Mouse (Mus musculus) spleen, adult 2 months (tissue): ENCODE measurements around the gene Vdac1. TPM values are rescaled to one million over a fixed set of nuclear protein-coding genes. Genes with fewer than 3 reads are reported as not detected.

ENCODE experiments used
- DNase-seq, 2 experiments: peaks; one replicate each; pipeline versions ENCODE4 v3.0.0 to v3.0.0-alpha.2; 2012 to 2021; ENCODE audit warnings: low spot score in 2 of 2, low read depth in 1 of 2
- H3K27ac ChIP-seq: fragments of 200-500 bp; 2 replicates; pipeline ENCODE4 v1.5.1; 2012; ENCODE audit warnings: low read length, inconsistent platforms; ENCODE audit not compliant: insufficient read depth
- H3K27me3 ChIP-seq: fragments of 200-500 bp; 2 replicates; pipeline ENCODE4 v1.6.1; 2012; ENCODE audit warnings: mild to moderate bottlenecking, moderate library complexity, low read length, inconsistent platforms; ENCODE audit not compliant: control insufficient read depth, insufficient read depth
- H3K36me3 ChIP-seq: fragments of 200-500 bp; 2 replicates; pipeline ENCODE4 v1.6.1; 2012; ENCODE audit warnings: mild to moderate bottlenecking, low read length, inconsistent platforms; ENCODE audit not compliant: control insufficient read depth, insufficient read depth
- H3K4me1 ChIP-seq: fragments of 200-500 bp; 2 replicates; pipeline ENCODE4 v1.6.1; 2011; ENCODE audit warnings: inconsistent platforms; ENCODE audit not compliant: control insufficient read depth, insufficient read depth, insufficient read length
- H3K4me3 ChIP-seq: fragments of 200-500 bp; 2 replicates; pipeline ENCODE4 v1.5.1; 2011; ENCODE audit warnings: mild to moderate bottlenecking, inconsistent platforms; ENCODE audit not compliant: insufficient read depth, insufficient read length; ENCODE audit errors: extremely low read depth
- CTCF ChIP-seq: fragments of 200-500 bp; IDR thresholded peaks from 2 replicates; pipeline ENCODE4 v1.5.1; 2011; ENCODE audit warnings: mild to moderate bottlenecking, inconsistent platforms; ENCODE audit not compliant: insufficient read depth, insufficient read length, insufficient replicate concordance; ENCODE audit errors: extremely low read depth
- POLR2A ChIP-seq: fragments of 200-500 bp; IDR thresholded peaks from 2 replicates; pipeline ENCODE4 v1.6.1; 2011; ENCODE audit warnings: low read depth, low read length, inconsistent platforms
- WGBS: fragments of 180-500 bp; shearing (Covaris S2); methylation state at CpG from one replicate; pipeline ENCODE4 v1.1.7; 2018; 5-methylcytosine and 5-hydroxymethylcytosine counted together
- polyA plus RNA-seq: library from polyadenylated mRNA; depleted of rRNA; stranded (reverse); fragments of >200 nt; gene quantifications from 2 replicates; pipeline ENCODE4 v1.2.3, GENCODE M21; 2012

Gene Vdac1
- polyA plus RNA-seq, 1 experiment, result 17.2 TPM

DNA sequence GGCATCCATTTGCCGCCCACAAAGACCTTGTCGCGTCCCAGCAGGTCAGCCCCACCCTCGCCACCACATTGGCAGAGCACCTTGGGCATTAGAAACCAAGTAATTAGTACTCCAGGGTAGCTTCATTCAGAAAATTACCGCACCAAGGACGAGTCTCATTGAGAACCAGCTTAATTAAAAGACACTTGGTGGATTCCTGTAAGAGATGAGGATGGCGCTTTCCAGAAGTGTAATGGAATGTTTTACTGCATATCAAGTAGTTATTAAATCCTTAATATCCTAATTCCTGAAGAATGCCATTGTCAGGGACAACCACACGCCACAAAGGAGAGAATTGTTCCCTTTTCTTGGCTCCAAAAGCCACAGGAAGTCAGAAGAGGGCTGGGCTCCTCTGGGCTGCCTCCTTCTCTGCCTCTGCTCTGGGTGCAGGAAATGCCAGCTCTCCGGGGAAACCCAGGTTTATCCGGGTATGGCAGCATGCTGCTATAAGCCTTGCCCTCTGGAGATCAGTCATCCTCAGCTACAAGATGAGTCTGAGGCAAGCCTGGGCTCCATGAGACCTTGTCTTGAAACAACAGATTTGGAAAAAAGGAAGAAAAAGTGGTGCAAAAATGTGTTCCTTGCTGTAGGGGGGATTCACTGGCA lies 22.9 kb upstream of the Vdac1 start:
- no peak for DNase-seq
- TF ChIP-seq POLR2A, result no peak
- no peak for TF ChIP-seq CTCF
- Histone ChIP-seq H3K4me3 (no peak overlapping the region), H3K27ac (no peak overlapping the region), H3K4me1 (peaks cover 6% of the 10 kb centered on the region; the same call in 1 of the 2 replicates), H3K36me3 (no peaks in the 10 kb centered on the region), H3K27me3 (no peaks in the 10 kb centered on the region)
- 51% methylated on average over 10 of the region's 10 CpGs for WGBS

DNA sequence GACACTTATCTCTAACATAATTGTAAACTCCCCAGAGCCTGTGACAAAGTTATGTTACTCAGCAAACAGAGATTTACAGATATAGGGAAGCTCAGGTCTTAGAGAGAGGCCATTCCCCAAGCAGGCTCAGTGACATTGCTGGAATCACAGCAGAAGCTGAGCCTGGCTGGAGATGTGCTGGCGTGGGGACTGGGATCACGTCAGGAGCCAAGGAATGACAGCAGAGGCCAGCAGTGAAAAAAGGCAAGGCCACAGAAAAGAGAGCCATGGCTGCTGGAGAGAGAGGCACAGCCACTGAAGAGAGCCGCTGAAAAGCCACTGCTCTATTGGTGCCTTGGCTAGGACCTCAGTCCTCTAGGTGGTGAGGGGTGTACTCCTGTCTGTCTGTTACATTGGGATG lies 22.3 kb upstream of the Vdac1 start:
- Histone ChIP-seq H3K27me3 (no peaks in the 10 kb centered on the region), H3K4me1 (peaks cover 6% of the 10 kb centered on the region; the same call in 1 of the 2 replicates), H3K36me3 (no peaks in the 10 kb centered on the region), H3K4me3 (no peak overlapping the region), H3K27ac (0 out of 2 replicates have a peak overlapping the region, but pooled peaks have one; percentile 17)
- no peak for TF ChIP-seq POLR2A
- no peak for TF ChIP-seq CTCF
- no peak for DNase-seq
- 72% methylated on average over 3 of the region's 3 CpGs for WGBS

DNA sequence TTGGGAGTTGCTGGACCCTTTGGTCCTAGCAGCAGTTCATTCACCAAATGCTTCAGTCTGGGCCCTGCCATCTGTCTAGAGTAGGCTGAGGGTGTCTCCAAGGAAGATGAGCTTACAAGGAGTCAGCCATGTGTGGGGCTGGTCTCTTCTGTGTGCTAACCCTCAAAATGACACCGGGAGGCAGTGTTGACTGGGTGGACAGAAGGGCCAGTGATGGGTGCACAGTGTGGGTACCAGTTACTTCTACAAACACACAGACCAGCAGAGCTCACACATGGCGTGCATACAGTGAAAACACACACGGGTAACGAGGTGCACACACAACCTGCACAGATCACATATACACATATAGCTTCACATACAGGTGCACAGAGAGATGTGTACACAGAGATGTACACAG lies 21.6 kb upstream of the Vdac1 start:
- no peak overlapping the region for H3K4me3 ChIP-seq
- WGBS, result 89% methylated on average over 4 of the region's 4 CpGs
- no peak for DNase-seq
- H3K36me3 ChIP-seq, result no peaks in the 10 kb centered on the region
- peaks cover 6% of the 10 kb centered on the region; the same call in 1 of the 2 replicates for H3K4me1 ChIP-seq
- TF ChIP-seq CTCF (no peak), POLR2A (no peak)
- H3K27ac ChIP-seq, result no peak overlapping the region
- no peaks in the 10 kb centered on the region for H3K27me3 ChIP-seq

DNA sequence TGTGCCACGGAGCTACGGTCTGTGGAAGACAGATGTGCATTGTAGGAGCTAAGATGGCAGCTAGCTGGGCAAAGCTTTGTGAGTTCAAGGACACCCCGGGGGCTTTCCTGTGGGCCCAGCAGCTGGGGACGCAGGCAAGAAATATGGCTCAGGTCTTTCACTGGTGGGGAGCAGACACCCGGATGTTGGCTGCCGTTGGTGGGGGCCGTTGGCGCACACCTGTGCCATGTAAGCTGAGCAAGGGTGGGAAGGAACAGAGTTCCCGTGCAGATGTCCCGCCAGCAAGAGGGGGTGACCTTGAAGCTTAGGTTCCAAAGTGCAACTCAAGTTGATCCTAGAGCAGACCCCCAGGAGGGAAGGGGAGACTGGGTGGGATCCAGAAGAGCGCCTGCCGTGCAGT lies 21.1 kb upstream of the Vdac1 start:
- no peak overlapping the region for H3K27ac ChIP-seq
- WGBS, result 85% methylated on average over 12 of the region's 12 CpGs
- no peaks in the 10 kb centered on the region for H3K36me3 ChIP-seq
- no peak overlapping the region for H3K4me3 ChIP-seq
- no peak for DNase-seq
- H3K27me3 ChIP-seq, result no peaks in the 10 kb centered on the region
- TF ChIP-seq CTCF (no peak), POLR2A (no peak)
- H3K4me1 ChIP-seq, result peaks cover 6% of the 10 kb centered on the region; the same call in 1 of the 2 replicates

DNA sequence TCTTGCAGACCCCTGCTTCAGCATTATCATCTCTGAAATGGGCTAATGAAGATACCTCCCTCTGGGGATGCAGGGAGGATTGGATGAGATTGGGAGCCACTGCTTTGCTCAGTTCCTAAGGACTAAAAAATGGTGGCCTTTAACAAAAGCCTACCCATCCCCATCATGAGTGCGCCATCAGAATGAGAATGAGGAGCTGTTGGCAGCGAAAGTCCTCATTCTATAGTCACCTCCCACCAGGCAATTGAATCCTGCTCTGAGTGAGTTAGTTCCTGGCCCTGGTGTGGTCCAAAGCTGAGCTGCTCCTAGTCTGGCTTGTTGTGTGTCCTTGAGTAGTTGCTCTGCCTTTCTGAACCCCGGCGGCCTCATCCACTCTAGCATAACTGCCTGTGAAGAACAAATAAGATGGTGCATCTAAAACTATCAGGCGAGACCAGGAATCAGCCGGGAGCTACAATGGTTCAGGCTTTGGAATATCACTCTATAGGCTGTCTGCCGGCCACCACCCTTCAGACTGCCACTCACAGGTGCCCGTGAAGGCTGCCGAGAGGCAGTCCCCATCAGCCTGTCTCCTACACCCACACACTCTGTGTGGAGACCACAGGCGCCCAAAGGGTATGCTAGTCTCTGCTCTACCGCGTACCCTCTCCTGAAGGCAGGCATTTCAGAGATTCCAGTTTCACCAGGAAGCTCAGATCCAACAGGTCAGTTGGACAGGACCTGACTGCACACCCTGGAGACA lies 20.4 kb upstream of the Vdac1 start:
- no peaks in the 10 kb centered on the region for H3K27me3 ChIP-seq
- 82% methylated on average over 12 of the region's 12 CpGs for WGBS

DNA sequence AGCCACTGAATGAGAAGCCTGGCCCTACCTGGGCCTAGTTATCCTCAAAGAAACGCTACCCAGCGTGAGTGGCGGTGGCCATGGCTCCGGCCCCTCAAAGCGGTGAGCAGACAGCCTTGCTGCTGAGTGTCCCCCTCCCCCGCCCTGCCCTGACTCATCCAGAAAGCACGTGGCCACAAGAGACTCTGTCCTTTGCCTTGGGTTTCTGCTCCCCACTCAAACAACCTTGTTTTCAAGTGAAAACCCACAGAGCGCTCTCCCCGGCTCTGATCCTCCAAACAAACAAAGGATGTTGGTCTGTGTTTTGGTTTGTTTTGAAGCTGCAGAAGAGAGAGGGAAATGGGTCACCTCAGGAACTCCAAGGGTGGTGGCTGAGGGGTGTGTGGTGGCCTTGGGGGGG lies 19.7 kb upstream of the Vdac1 start:
- H3K4me1 ChIP-seq, result peaks cover 6% of the 10 kb centered on the region; the same call in 1 of the 2 replicates
- no peak for TF ChIP-seq POLR2A
- no peak for TF ChIP-seq CTCF
- no peak overlapping the region for H3K4me3 ChIP-seq
- H3K36me3 ChIP-seq, result no peaks in the 10 kb centered on the region
- peak in 1 of 2 experiments; percentile 62 for DNase-seq
- H3K27ac ChIP-seq, result peak overlapping the region; percentile 43
- 51% methylated on average over 9 of the region's 9 CpGs for WGBS
- no peaks in the 10 kb centered on the region for H3K27me3 ChIP-seq

More for the DNA sequence above, 20.4 kb upstream of the Vdac1 start:
- no peak for TF ChIP-seq POLR2A
- no peak for TF ChIP-seq CTCF
- Histone ChIP-seq H3K27ac (peak overlapping the region; percentile 23), H3K4me3 (no peak overlapping the region), H3K4me1 (peaks cover 6% of the 10 kb centered on the region; the same call in 1 of the 2 replicates), H3K36me3 (no peaks in the 10 kb centered on the region)
- no peak for DNase-seq
